In the genomic region with DNA sequence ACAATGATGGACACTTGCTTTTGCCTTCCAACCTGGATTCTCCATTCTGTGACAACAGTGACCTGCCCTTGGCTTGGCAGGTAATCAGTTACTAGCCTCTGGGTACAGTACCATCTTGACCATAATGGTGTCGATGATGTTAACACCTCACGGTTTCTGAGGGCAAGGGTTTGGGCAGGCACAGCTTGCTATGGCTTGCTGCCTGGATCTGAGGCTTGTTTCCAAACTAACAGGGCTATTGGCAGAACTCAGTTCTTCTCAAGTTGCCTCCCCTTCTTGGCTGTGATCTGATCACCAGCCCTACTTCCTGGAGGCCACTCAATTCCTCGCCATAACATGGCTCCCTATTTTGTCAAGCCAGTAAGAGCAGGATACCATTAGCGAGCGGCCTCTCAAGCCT, we compare ENCODE assay signal across 21 mouse cellular contexts.
DNase-seq lines count a peak whose midpoint lies in the region.
"Had no signal": no experiment of that assay in that cellular context is flagged by ENCODE, and none has a peak within 500 bp of the region (broad histone marks: within the 10 kb centered on the region; RNA-seq: fewer than 3 reads in every experiment).

No protein-coding gene starts in this region.

- no peak overlapping the region for H3K27ac ChIP-seq in heart, embryonic 10.5 days
- H3K27ac ChIP-seq: embryonic facial prominence, embryonic 13.5 days; heart, adult 2 months; hindbrain, embryonic 14.5 days; left cerebral cortex, adult 2 months; midbrain, embryonic 12.5 days had no signal

- no peaks in the 10 kb centered on the region for H3K36me3 ChIP-seq in heart, embryonic 10.5 days
- H3K36me3 ChIP-seq: embryonic facial prominence, embryonic 13.5 days; midbrain, embryonic 12.5 days had no signal

- intact Hi-C loops in left cerebral cortex, postnatal 10 days (cut with DNase I), result no loop called here

- H3K4me1 ChIP-seq in heart, embryonic 10.5 days, result no peaks in the 10 kb centered on the region

- DNase-seq in adrenal gland, postnatal 10 days, result peak; percentile 58
- DNase-seq in adrenal gland, postnatal 4 days (ENCODE audit: low spot score in 2 of 2), result no peak
- DNase-seq in heart, adult 11 months, result peak; percentile 86
- DNase-seq in heart, embryonic 10.5 days (ENCODE audit: low spot score), result no peak
- DNase-seq in adipocyte (ENCODE audit: low spot score), result peak; percentile 65
- DNase-seq in gastrocnemius, postnatal 25 days, result peak; percentile 75
- DNase-seq in kidney, postnatal 25 days, result no peak
- DNase-seq in left cerebral cortex, postnatal 10 days (ENCODE audit: extremely low spot score in 1 of 2, low spot score in 2 of 2), result no peak
- DNase-seq: cerebellum, adult 8-10 months; embryo, embryonic 11 days; heart, postnatal 4 days; kidney, adult 18-20 months; lung, adult 18-20 months; lung, postnatal 14 days; spleen, adult 18-20 months had no signal

- H3K9me3 ChIP-seq in heart, embryonic 10.5 days, result no peaks in the 10 kb centered on the region
- H3K9me3 ChIP-seq: embryonic facial prominence, embryonic 13.5 days; midbrain, embryonic 12.5 days had no signal

- WGBS in heart, embryonic 10.5 days, result 89% methylated on average over 5 of the region's 5 CpGs

- H3K4me3 ChIP-seq in heart, embryonic 10.5 days, result no peak overlapping the region
- H3K4me3 ChIP-seq: embryonic facial prominence, embryonic 13.5 days; erythroblast, embryonic 14.5 days; heart, adult 2 months; left cerebral cortex, adult 2 months; midbrain, embryonic 12.5 days had no signal

- no peaks in the 10 kb centered on the region for H3K27me3 ChIP-seq in heart, embryonic 10.5 days (ENCODE audit: insufficient read depth, poor library complexity, severe bottlenecking)
- H3K27me3 ChIP-seq: embryonic facial prominence, embryonic 13.5 days; midbrain, embryonic 12.5 days had no signal

Comparison
In these comparisons a context has a peak if more than half of its experiments do, and no peak if none do; other contexts are left out.
1. DNase-seq: peak in adrenal gland, postnatal 10 days (single experiment), heart, adult 11 months (single experiment), adipocyte (single experiment) and gastrocnemius, postnatal 25 days (single experiment); none in adrenal gland, postnatal 4 days (0 of 2), heart, embryonic 10.5 days (single experiment), kidney, postnatal 25 days (0 of 2) and left cerebral cortex, postnatal 10 days (0 of 2).